Mouse (Mus musculus): ENCODE data around the gene Hmgn1.
"Not testable (repeated sequence)": the region's sequence is repeated elsewhere in the genome, so short reads cannot be mapped to it uniquely, and the experiment has no call there.

Gene Hmgn1

GRCm38 (mm10) chr16:96127657-96128344 is at the start of gene Hmgn1:
Gene Hmgn1 (minus strand): TSS chr16:96127729.
- peak; percentile 95 for DNase-seq (ENCODE audit: low spot score)

GRCm38 (mm10) chr16:96175399-96175798 is 47.9 kb upstream of the Hmgn1 start:
- DNase-seq (ENCODE audit: low spot score): no peak

GRCm38 (mm10) chr16:96173648-96174047 is 46.1 kb upstream of the Hmgn1 start:
- DNase-seq (ENCODE audit: low spot score): no peak

- DNase-seq (ENCODE audit: low spot score): no peak
Observed at GRCm38 (mm10) chr16:96168837-96169236, 41.3 kb upstream of the Hmgn1 start.

GRCm38 (mm10) chr16:96165723-96166264 is 38.3 kb upstream of the Hmgn1 start:
- DNase-seq (ENCODE audit: low spot score): no peak

- DNase-seq (ENCODE audit: low spot score): no peak
Observed at GRCm38 (mm10) chr16:96161336-96161735, 33.8 kb upstream of the Hmgn1 start.

- no peak for DNase-seq (ENCODE audit: low spot score)
Observed at GRCm38 (mm10) chr16:96160927-96161326, 33.4 kb upstream of the Hmgn1 start.

- no peak for DNase-seq (ENCODE audit: low spot score)
Observed at GRCm38 (mm10) chr16:96159794-96160346, 32.3 kb upstream of the Hmgn1 start.

- DNase-seq (ENCODE audit: low spot score): peak; percentile 54
Observed at GRCm38 (mm10) chr16:96159091-96159731, 31.7 kb upstream of the Hmgn1 start.

GRCm38 (mm10) chr16:96158511-96159080 is 31.1 kb upstream of the Hmgn1 start:
- DNase-seq (ENCODE audit: low spot score): no peak

- no peak for DNase-seq (ENCODE audit: low spot score)
Observed at GRCm38 (mm10) chr16:96157171-96157570, 29.6 kb upstream of the Hmgn1 start.

GRCm38 (mm10) chr16:96156019-96156418 is 28.5 kb upstream of the Hmgn1 start:
- DNase-seq (ENCODE audit: low spot score): no peak

- no peak for DNase-seq (ENCODE audit: low spot score)
Observed at GRCm38 (mm10) chr16:96154476-96154875, 26.9 kb upstream of the Hmgn1 start.

- DNase-seq (ENCODE audit: low spot score): peak; percentile 85
Observed at GRCm38 (mm10) chr16:96151551-96151950, 24.0 kb upstream of the Hmgn1 start.

- DNase-seq (ENCODE audit: low spot score): peak; percentile 75
Observed at GRCm38 (mm10) chr16:96150995-96151394, 23.5 kb upstream of the Hmgn1 start.

- DNase-seq (ENCODE audit: low spot score): no peak
Observed at GRCm38 (mm10) chr16:96149311-96149710, 21.8 kb upstream of the Hmgn1 start.

GRCm38 (mm10) chr16:96148834-96149233 is 21.3 kb upstream of the Hmgn1 start:
- DNase-seq (ENCODE audit: low spot score): no peak

- DNase-seq (ENCODE audit: low spot score): no peak
Observed at GRCm38 (mm10) chr16:96145814-96146213, 18.3 kb upstream of the Hmgn1 start.

- peak; percentile 100 for DNase-seq (ENCODE audit: low spot score)
Observed at GRCm38 (mm10) chr16:96145110-96145800, 17.7 kb upstream of the Hmgn1 start, which contains the start of gene Wrb. Gene Wrb (plus strand): TSS chr16:96145407.

- not testable (repeated sequence) for DNase-seq (ENCODE audit: low spot score)
Observed at GRCm38 (mm10) chr16:96144748-96145109, 17.2 kb upstream of the Hmgn1 start.

GRCm38 (mm10) chr16:96128466-96128865 is 937 bp upstream of the Hmgn1 start:
- no peak for DNase-seq (ENCODE audit: low spot score)

GRCm38 (mm10) chr16:96127288-96127656 is 257 bp downstream of the Hmgn1 start:
- DNase-seq (ENCODE audit: low spot score): no peak

All from MN1 (cell line).